Mouse (Mus musculus) CH12.LX (cell line): ENCODE measurements at regions not wholly inside any gene's neighbourhood (a gene's known extent, or its start where the extent isn't known, plus 50 kb on each side); places are given as distances from the start of the nearest gene placed in this dataset.

ENCODE experiments used
- BHLHE40 ChIP-seq: IDR thresholded peaks from 2 replicates; pipeline ENCODE4 v1.6.1; 2011; ENCODE audit warnings: mild to moderate bottlenecking, low read depth, low read length, improper control_type of control experiment
- CTCF ChIP-seq, 2 experiments: IDR thresholded peaks in 1 of 2; conservative IDR thresholded peaks in 1 of 2; 2 replicates each; pipeline ENCODE4 v1.5.1; 2011 to 2012; ENCODE audit warnings: low read depth in 2 of 2, low read length in 2 of 2, improper control_type of control experiment in 1 of 2, inconsistent platforms in 1 of 2, mild to moderate bottlenecking in 1 of 2, moderate library complexity in 1 of 2
- JUND ChIP-seq: conservative IDR thresholded peaks from 2 replicates; pipeline ENCODE4 v1.6.1; 2011; ENCODE audit warnings: low read depth, low read length, improper control_type of control experiment
- MAFK ChIP-seq: IDR thresholded peaks from 2 replicates; pipeline ENCODE4 v1.6.1; 2011; ENCODE audit warnings: low read length, improper control_type of control experiment; ENCODE audit not compliant: insufficient replicate concordance
- POLR2AphosphoS2 ChIP-seq: IDR thresholded peaks from 2 replicates; pipeline ENCODE4 v1.6.1; 2011; ENCODE audit warnings: low read depth, low read length, improper control_type of control experiment
- ZMIZ1 ChIP-seq: IDR thresholded peaks from 2 replicates; pipeline ENCODE4 v1.6.1; 2012; ENCODE audit warnings: low read depth, mild to moderate bottlenecking, inconsistent platforms, low read length, improper control_type of control experiment

GRCm38 (mm10) chr9:120750820-120751219, 178.2 kb upstream of the Ctnnb1 start:
- TF ChIP-seq POLR2AphosphoS2 (no peak), MAFK (no peak), CTCF (conservative IDR thresholded peaks at IDR 0.05 in 1 of 2, IDR thresholded peaks at IDR 0.05 in 1 of 2; ENCODE audit: low read depth in 2 of 2, low read length in 2 of 2) (no peak), BHLHE40 (no peak), JUND (no peak), ZMIZ1 (no peak)
